Mouse (Mus musculus) liver, embryonic 16.5 days (tissue): ENCODE measurements around the gene Gm17654. TPM values are rescaled to one million over a fixed set of nuclear protein-coding genes. Genes with fewer than 3 reads are reported as not detected.
"Not testable (repeated sequence)": the region's sequence is repeated elsewhere in the genome, so short reads cannot be mapped to it uniquely, and the experiment has no call there.

Source experiments
- ATAC-seq: fragments of 200-750 bp; cut with Nextera tagmentation; 2 replicates; pipeline ENCODE4 v1.8.0; 2017; ENCODE audit warnings: low read depth, mild to moderate bottlenecking, moderate number of reproducible peaks, moderate library complexity
- H3K27ac ChIP-seq: fragments of 300-500 bp; sonication (generic); 2 replicates; pipeline ENCODE4 v1.5.1; 2014; ENCODE audit warnings: mild to moderate bottlenecking, low read length
- H3K27me3 ChIP-seq: fragments of 300-500 bp; sonication (generic); 2 replicates; pipeline ENCODE4 v1.6.1; 2014; ENCODE audit warnings: low read depth, low read length, mixed read lengths; ENCODE audit not compliant: control insufficient read depth, insufficient read depth
- H3K36me3 ChIP-seq: fragments of 300-500 bp; sonication (generic); 2 replicates; pipeline ENCODE4 v1.6.1; 2014; ENCODE audit warnings: mild to moderate bottlenecking; ENCODE audit not compliant: control insufficient read depth, insufficient read depth
- H3K4me1 ChIP-seq: fragments of 300-500 bp; sonication (generic); 2 replicates; pipeline ENCODE4 v1.6.1; 2014; ENCODE audit warnings: low read depth, low read length, mixed read lengths; ENCODE audit not compliant: control insufficient read depth
- H3K4me2 ChIP-seq: fragments of 300-500 bp; sonication (generic); 2 replicates; pipeline ENCODE4 v1.6.1; 2014; ENCODE audit warnings: low read depth, low read length, mixed read lengths
- H3K4me3 ChIP-seq: fragments of 300-500 bp; sonication (generic); 2 replicates; pipeline ENCODE4 v1.5.1; 2014; ENCODE audit warnings: low read depth, mild to moderate bottlenecking, low read length
- H3K9ac ChIP-seq: fragments of 300-500 bp; sonication (generic); 2 replicates; pipeline ENCODE4 v1.6.1; 2014; ENCODE audit warnings: low read depth, low read length
- H3K9me3 ChIP-seq: fragments of 300-500 bp; sonication (generic); replicated peaks from 2 replicates; pipeline ENCODE4 v1.6.1; 2016; ENCODE audit warnings: low read length; ENCODE audit not compliant: control insufficient read depth
- WGBS: fragments of 180-500 bp; shearing (Covaris S2); extraction: QIAGEN DNeasy Blood & Tissue Kit; methylation state at CpG from one replicate; pipeline ENCODE4 v1.1.7; 2014; ENCODE audit not compliant: insufficient replicate concordance; 5-methylcytosine and 5-hydroxymethylcytosine counted together
- polyA plus RNA-seq: library from polyadenylated mRNA; unstranded; fragments of >200 nt; fragmentation: Nextera tagmentation; extraction: Ambion mirVana; gene quantifications from 2 replicates; pipeline ENCODE4 v1.2.1, GENCODE M21; 2015

Gene Gm17654
- polyA plus RNA-seq, 1 experiment from 2014 or later, result not detected

GRCm38 (mm10) chr14:43531052-43532010 is 47.6 kb downstream of the Gm17654 start:
- not testable (repeated sequence) for H3K9me3 ChIP-seq, H3K4me2 ChIP-seq, H3K36me3 ChIP-seq, H3K27me3 ChIP-seq, ATAC-seq, H3K4me3 ChIP-seq, H3K9ac ChIP-seq, H3K4me1 ChIP-seq, H3K27ac ChIP-seq
- whole genome bisulfite sequencing, result 22% methylated on average over 3 of the region's 15 CpGs

Other genes with a start within 250 kb of the Gm17654 start
- not detected in 2 replicates for gene 1700001F09Rik, start 231.3 kb downstream of the Gm17654 start, polyA plus RNA-seq
- gene Gm8138, start 162.8 kb downstream of the Gm17654 start, polyA plus RNA-seq, result not detected in 2 replicates
- not detected in 2 replicates for gene Gm5799, start 35.6 kb downstream of the Gm17654 start, polyA plus RNA-seq
- gene Gm10375, start 28.9 kb upstream of the Gm17654 start, polyA plus RNA-seq, result not detected in 2 replicates
- not detected in 2 replicates for gene Gm8165, start 98.1 kb upstream of the Gm17654 start, polyA plus RNA-seq
- 0.08 and 0.50 TPM in 2 replicates for gene Gm7324, start 118.7 kb upstream of the Gm17654 start, polyA plus RNA-seq
- not detected in 2 replicates for gene Gm16506, start 148.3 kb upstream of the Gm17654 start, polyA plus RNA-seq
- gene Gm6526, start 168.7 kb upstream of the Gm17654 start, polyA plus RNA-seq, result not detected in 2 replicates
- not detected in 2 replicates for gene Gm8180, start 205.6 kb upstream of the Gm17654 start, polyA plus RNA-seq